Mouse (Mus musculus): ENCODE data around the gene Foxq1. TPM values are rescaled to one million over a fixed set of nuclear protein-coding genes. Genes with fewer than 3 reads are reported as not detected.

Gene Foxq1
- total RNA-seq (2021) = under 1 TPM in 1 of 2 experiments, not detected in 1; 0.13 TPM
- long read RNA-seq, experiment 1 = 0 reads
- long read RNA-seq, experiment 2, full-length matches to known transcripts = 1 of 1 reads
- long read RNA-seq, experiment 2, partial matches to known transcripts = 0 of 1 reads
- long read RNA-seq, experiment 2, other reads (novel, unspliced or antisense) = 0 of 1 reads

GRCm38 (mm10) chr13:31555834-31556233, at the start of gene Foxq1:
Gene Foxq1 (plus strand): TSS chr13:31556134.
- DNase-seq = no peak

DNA sequence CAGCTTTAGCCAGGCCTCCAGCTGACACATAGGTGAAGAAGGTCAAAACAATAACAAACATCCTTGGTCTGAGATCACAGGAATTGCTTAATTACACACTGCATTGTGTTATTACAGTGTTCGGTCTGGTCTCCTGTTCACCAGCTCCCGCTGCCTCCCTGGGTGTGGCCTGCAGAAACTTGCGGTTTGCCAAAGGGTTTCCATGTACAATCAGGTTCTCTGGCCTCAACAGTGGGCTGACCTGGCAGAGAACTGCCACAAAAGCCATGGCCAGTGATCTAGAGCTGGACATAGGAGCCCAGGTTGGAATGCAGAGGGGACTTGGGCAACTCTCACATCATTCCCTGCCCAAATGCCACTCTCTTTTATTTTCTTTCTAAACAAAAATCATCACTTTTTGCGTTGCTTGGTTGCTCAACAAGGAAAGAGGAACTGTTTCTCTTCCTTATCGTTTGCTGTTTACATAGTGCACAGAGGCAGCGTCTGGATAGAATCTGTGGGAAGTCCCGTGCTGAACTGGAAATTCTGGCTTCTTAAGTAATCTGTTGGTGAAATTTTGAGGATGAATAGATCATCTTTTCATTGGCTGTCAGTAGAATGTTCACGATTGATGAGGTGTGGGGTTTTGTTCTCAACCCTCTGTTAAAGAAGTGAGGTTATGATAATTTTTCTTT, 49.3 kb upstream of the Foxq1 start:
- DNase-seq = peak; percentile 12 to 14

DNA sequence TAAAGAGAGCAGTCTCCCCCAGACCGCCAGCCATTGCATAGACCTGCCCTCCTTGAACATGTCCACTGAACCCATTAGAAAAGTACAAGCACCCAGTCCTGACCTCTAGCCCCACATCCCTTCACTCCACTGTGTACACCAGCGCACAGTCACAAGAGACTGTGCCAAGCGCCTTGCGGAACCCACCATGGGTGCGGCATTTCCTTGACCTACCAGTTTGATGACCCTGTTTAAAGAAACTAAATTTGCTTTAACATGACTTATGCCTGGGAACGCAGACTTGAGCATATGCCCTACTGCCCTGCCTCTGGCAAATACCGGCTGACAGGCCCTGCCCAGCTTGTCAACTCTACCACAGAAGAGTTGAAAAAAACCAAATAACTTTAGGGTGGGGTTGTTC, 40.7 kb upstream of the Foxq1 start:
- no peak for DNase-seq

DNA sequence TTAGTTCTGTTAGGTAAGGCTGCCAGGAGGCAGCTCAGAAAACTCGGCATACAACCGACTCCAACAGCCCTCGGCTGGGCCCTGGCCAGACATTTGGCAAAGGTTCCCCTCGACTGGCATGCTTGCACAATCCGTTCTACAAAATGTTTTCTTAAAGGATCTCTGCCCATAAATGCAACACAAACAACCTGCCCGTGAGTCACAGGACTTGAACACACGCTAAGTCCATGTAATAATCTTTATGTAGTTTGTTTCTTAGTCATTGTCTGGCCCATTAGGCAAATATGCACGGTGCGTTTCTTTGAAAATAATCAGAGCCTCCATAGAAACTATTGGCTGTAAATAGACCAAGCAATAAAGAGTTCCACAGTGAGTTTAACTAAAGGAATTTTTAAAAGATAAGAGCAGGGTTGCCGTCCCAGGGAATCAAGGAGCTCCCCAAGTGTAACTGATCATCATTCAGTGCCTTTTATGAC, 37.5 kb upstream of the Foxq1 start:
- peak; percentile 65 to 71 for DNase-seq

DNA sequence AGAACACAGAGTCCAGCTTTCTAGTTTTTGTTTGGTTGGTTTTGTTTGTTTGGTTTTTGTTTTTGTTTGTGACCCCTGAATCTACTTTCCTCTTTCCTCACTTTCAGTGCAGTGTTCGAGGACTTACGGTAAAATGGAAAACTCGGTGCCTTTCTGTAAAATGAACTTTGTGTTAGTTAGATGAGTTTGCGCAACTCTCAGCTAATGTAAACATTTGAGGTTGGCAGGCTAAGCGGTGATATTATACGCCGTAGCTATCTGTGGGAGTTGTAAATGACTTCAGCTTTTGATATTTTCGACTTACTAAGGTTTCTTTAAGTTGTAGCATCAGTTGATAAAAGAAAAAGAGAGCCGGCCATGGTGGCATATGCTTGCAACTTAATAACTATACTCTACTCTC, 37.0 kb upstream of the Foxq1 start:
- no peak for DNase-seq

DNA sequence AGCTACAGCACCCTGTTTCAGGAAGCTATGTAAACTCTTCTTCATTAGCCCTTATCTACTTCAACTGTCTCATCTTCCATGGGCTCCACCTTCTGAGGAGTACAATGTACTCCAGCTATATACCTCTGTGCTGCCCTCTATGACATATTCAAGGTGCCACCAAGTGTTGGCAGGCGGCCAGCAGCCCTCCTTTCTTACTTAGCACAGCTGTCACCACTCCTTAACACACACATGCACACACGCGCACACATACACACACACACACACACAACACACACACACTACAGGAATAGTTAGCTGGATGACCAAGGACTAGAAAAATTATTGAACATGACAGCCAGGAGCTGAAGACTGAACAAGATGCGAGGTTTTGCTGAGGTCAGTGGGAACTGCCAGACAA, 31.0 kb upstream of the Foxq1 start:
- DNase-seq = no peak

GRCm38 (mm10) chr13:31531186-31531585, 24.7 kb upstream of the Foxq1 start:
- DNase-seq = no peak

GRCm38 (mm10) chr13:31531651-31532061, 24.3 kb upstream of the Foxq1 start:
- no peak for DNase-seq

GRCm38 (mm10) chr13:31534726-31535125, 21.2 kb upstream of the Foxq1 start:
- DNase-seq = no peak

GRCm38 (mm10) chr13:31543021-31543420, 12.9 kb upstream of the Foxq1 start:
- no peak for DNase-seq

GRCm38 (mm10) chr13:31546784-31547183, 9.2 kb upstream of the Foxq1 start:
- DNase-seq = no peak

DNA sequence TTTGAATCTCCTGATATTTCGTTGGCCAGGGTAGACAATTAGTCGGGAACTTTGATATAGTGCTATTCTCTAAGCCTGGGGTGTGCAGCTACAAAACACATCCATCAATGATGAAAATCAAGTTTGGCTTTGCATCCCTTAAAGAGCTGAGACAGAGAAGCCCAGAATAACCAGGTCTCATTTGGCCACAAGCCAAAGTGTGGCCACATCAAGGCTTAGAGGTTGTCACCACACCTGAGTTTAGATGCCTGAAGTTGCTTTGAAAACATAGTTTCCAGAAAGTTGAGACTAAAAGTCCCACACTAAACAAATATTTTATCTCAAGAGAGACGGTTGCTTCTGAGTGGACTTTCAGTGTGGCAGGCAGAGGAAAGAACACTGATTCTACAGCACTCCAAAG, 8.7 kb upstream of the Foxq1 start:
- no peak for DNase-seq

DNA sequence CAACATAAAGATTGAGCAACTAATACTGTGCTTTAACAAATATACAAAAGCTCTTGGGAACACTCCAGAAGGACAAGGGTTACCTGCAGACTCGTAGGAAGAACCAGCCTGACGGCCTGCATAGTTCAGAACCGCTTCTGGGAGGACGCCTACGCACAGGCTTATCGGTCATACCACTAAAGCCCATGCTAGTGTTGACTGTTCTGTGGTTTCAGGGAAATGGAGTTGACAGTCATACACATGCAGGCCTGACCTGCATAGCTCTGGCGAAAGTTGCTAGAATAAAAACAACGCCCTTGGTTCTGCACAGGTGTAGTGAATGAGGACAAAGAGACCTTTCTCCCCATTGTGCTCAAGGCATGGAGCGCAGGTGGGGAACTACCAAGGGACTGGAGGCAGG, 8.3 kb upstream of the Foxq1 start:
- DNase-seq = no peak

- DNase-seq = peak in 1 of 2 experiments; percentile 2
Measured at GRCm38 (mm10) chr13:31556964-31557767, 1.2 kb downstream of the Foxq1 start.

- DNase-seq = peak; percentile 55 to 67
Measured at GRCm38 (mm10) chr13:31557768-31558520, 2.0 kb downstream of the Foxq1 start.

- DNase-seq = peak; percentile 10 to 48
Measured at GRCm38 (mm10) chr13:31558521-31559418, 2.8 kb downstream of the Foxq1 start, which contains the start of gene A530084C06Rik. Gene A530084C06Rik (minus strand): TSS chr13:31559333.

GRCm38 (mm10) chr13:31559419-31560144, 3.6 kb downstream of the Foxq1 start:
- DNase-seq = peak; percentile 48 to 63

- peak in 1 of 2 experiments; percentile 8 for DNase-seq
Measured at GRCm38 (mm10) chr13:31564394-31564793, 8.5 kb downstream of the Foxq1 start.

- no peak for DNase-seq
Measured at GRCm38 (mm10) chr13:31567099-31567498, 11.2 kb downstream of the Foxq1 start.

DNA sequence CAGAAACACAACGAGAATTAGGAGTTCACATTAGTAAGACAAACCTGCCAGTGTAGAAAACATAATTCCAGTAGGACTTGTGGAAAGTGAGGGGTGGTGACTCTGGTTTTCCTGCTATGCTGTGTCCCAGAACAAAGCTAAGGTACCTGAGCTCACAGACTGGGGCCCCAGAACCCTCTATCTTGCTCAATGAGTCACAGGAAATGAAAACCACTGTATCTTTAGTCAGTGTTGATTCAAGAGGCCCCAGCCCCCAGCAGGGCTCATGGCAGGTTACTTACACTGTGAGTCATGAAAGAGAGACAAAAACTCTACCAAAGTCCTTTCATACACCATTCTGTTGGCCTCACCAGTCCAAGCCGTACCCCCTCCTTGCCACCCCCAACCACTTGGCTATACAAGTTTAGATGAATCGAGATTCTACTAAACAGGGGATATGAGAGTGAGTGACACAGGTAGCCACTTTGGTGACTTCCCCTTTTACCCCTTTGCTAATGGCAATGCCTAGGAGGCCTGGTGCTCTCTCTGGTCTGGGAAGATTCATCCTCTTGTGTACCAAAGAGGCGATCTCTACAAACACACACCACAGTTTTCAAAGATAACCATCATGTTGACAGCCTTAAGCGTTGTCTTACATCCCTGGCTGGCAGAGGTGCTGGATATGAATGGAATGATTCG, 11.8 kb downstream of the Foxq1 start:
- no peak for DNase-seq

All from heart, adult 18-20 months (tissue).